Mouse (Mus musculus) macrophage (primary cell): ENCODE results near the gene Trmt112. TPM values are rescaled to one million over a fixed set of nuclear protein-coding genes. Genes with fewer than 3 reads are reported as not detected.

Experiments used
- H3K27ac ChIP-seq: fragments of 350-480 bp; formaldehyde crosslinking; 2 replicates; pipeline ENCODE4 v1.9.0; 2021
- H3K36me3 ChIP-seq: fragments of 350-480 bp; formaldehyde crosslinking; 2 replicates; pipeline ENCODE4 v1.9.0; 2021; ENCODE audit errors: inconsistent target
- H3K4me3 ChIP-seq: fragments of 350-480 bp; formaldehyde crosslinking; 2 replicates; pipeline ENCODE4 v1.9.0; 2021; ENCODE audit errors: inconsistent target
- H3K79me2 ChIP-seq: fragments of 350-480 bp; formaldehyde crosslinking; 2 replicates; pipeline ENCODE4 v1.9.0; 2021; ENCODE audit errors: inconsistent target
- WGBS: methylation state at CpG from one replicate; pipeline ENCODE4 v1.1.7; 2026; ENCODE audit warnings: inconsistent platforms; ENCODE audit not compliant: missing documents; 5-methylcytosine and 5-hydroxymethylcytosine counted together
- polyA plus RNA-seq: library from polyadenylated mRNA; stranded (reverse); fragments of 250-400 nt; gene quantifications from 3 replicates; pipeline ENCODE4 v1.2.4, GENCODE M21; 2018; ENCODE audit warnings: inconsistent platforms

Trmt112 gene
- polyA plus RNA-seq, 1 experiment from 2014 or later, result 70.0 TPM

- WGBS, result 98% methylated on average over 4 of the region's 4 CpGs
- no peak overlapping the region for H3K4me3 ChIP-seq
- peaks cover 95% of the 10 kb centered on the region for H3K79me2 ChIP-seq
- no peak overlapping the region for H3K27ac ChIP-seq
- peaks cover 38% of the 10 kb centered on the region; the same call in 1 of the 2 replicates for H3K36me3 ChIP-seq
Measured at GRCm38 (mm10) chr19:6915276-6915675, 5.8 kb downstream of the Trmt112 start.

- H3K27ac ChIP-seq, result no peak overlapping the region
- WGBS, result 91% methylated on average over 4 of the region's 4 CpGs
- no peak overlapping the region for H3K4me3 ChIP-seq
- peaks cover 98% of the 10 kb centered on the region for H3K79me2 ChIP-seq
- H3K36me3 ChIP-seq, result peaks cover 33% of the 10 kb centered on the region; the same call in 1 of the 2 replicates
Measured at GRCm38 (mm10) chr19:6916496-6916895, 7.0 kb downstream of the Trmt112 start.

GRCm38 (mm10) chr19:6918321-6918720 is 8.8 kb downstream of the Trmt112 start:
- WGBS, result 89% methylated on average over 4 of the region's 4 CpGs
- H3K79me2 ChIP-seq, result peaks cover 80% of the 10 kb centered on the region
- no peak overlapping the region for H3K4me3 ChIP-seq
- H3K36me3 ChIP-seq, result peaks cover 22% of the 10 kb centered on the region; the same call in 1 of the 2 replicates
- no peak overlapping the region for H3K27ac ChIP-seq

- H3K27ac ChIP-seq, result no peak overlapping the region
- peaks cover 11% of the 10 kb centered on the region; the same call in 1 of the 2 replicates for H3K36me3 ChIP-seq
- H3K4me3 ChIP-seq, result no peak overlapping the region
- H3K79me2 ChIP-seq, result peaks cover 69% of the 10 kb centered on the region
Measured at GRCm38 (mm10) chr19:6919431-6919830, 9.9 kb downstream of the Trmt112 start.

- Histone ChIP-seq H3K27ac (peak overlapping the region; percentile 72), H3K79me2 (peaks cover 62% of the 10 kb centered on the region), H3K36me3 (peaks cover 11% of the 10 kb centered on the region; the same call in 1 of the 2 replicates), H3K4me3 (peak overlapping the region; percentile 85)
- WGBS, result 62% methylated on average over 8 of the region's 8 CpGs
Measured at GRCm38 (mm10) chr19:6919876-6920740, 10.6 kb downstream of the Trmt112 start.

GRCm38 (mm10) chr19:6920741-6921636 is 11.5 kb downstream of the Trmt112 start:
- 1% methylated on average over 28 of the region's 48 CpGs for WGBS
- Histone ChIP-seq H3K27ac (peak overlapping the region; percentile 72), H3K4me3 (peak overlapping the region; percentile 85), H3K36me3 (peaks cover 11% of the 10 kb centered on the region; the same call in 1 of the 2 replicates), H3K79me2 (peaks cover 53% of the 10 kb centered on the region)

- WGBS, result under 1% methylated on average over 66 of the region's 66 CpGs
- peak within 1 kb of the TSS; percentile 85 for H3K4me3 ChIP-seq
- H3K79me2 ChIP-seq, result peaks cover 44% of the 10 kb centered on the region
- H3K36me3 ChIP-seq, result peaks cover 11% of the 10 kb centered on the region; the same call in 1 of the 2 replicates
- peak within 1 kb of the TSS; percentile 83 for H3K27ac ChIP-seq
Measured at GRCm38 (mm10) chr19:6921647-6922567, 12.4 kb downstream of the Trmt112 start, which contains the start of gene Esrra. Gene Esrra, minus strand, starts transcription at chr19:6921813.

GRCm38 (mm10) chr19:6922901-6923735 is 13.6 kb downstream of the Trmt112 start:
- H3K4me3 ChIP-seq, result no peak overlapping the region
- WGBS, result 75% methylated on average over 6 of the region's 6 CpGs
- peaks cover 10% of the 10 kb centered on the region; the same call in 1 of the 2 replicates for H3K36me3 ChIP-seq
- H3K79me2 ChIP-seq, result peaks cover 32% of the 10 kb centered on the region
- H3K27ac ChIP-seq, result no peak overlapping the region

GRCm38 (mm10) chr19:6924461-6925306 is 15.2 kb downstream of the Trmt112 start:
- no peaks in the 10 kb centered on the region for H3K36me3 ChIP-seq
- 6% methylated on average over 37 of the region's 39 CpGs for WGBS
- peaks cover 16% of the 10 kb centered on the region for H3K79me2 ChIP-seq
- H3K27ac ChIP-seq, result no peak overlapping the region
- no peak overlapping the region for H3K4me3 ChIP-seq

GRCm38 (mm10) chr19:6925307-6925573 is 15.7 kb downstream of the Trmt112 start, which contains the start of gene Catsperz:
Gene Catsperz, minus strand, starts transcription at chr19:6925380.
- H3K4me3 ChIP-seq, result no peak within 1 kb of the TSS
- H3K79me2 ChIP-seq, result peaks cover 10% of the 10 kb centered on the region
- H3K36me3 ChIP-seq, result no peaks in the 10 kb centered on the region
- H3K27ac ChIP-seq, result no peak within 1 kb of the TSS
- WGBS, result 8% methylated on average over 9 of the region's 9 CpGs

- 43% methylated on average over 33 of the region's 40 CpGs for WGBS
- Histone ChIP-seq H3K36me3 (no peaks in the 10 kb centered on the region), H3K27ac (no peak overlapping the region), H3K4me3 (no peak overlapping the region), H3K79me2 (peaks cover 5% of the 10 kb centered on the region)
Measured at GRCm38 (mm10) chr19:6925611-6926329, 16.3 kb downstream of the Trmt112 start.
